Mouse (Mus musculus) myocyte (in vitro differentiated cells): ENCODE measurements around the gene Apba1. TPM values are rescaled to one million over a fixed set of nuclear protein-coding genes. Genes with fewer than 3 reads are reported as not detected.

Source experiments
- H3K27me3 ChIP-seq: one replicate; pipeline ENCODE4 v1.6.1; 2011; ENCODE audit not compliant: control insufficient read depth, insufficient read depth, insufficient read length
- H3K36me3 ChIP-seq: one replicate; pipeline ENCODE4 v1.6.1; 2011; ENCODE audit not compliant: control insufficient read depth, insufficient read depth
- H3K4me2 ChIP-seq: one replicate; pipeline ENCODE4 v1.6.1; 2011; ENCODE audit warnings: low read depth, control low read depth
- H3K4me3 ChIP-seq: one replicate; pipeline ENCODE4 v1.5.1; 2011; ENCODE audit warnings: mild to moderate bottlenecking, control low read depth, moderate library complexity
- H3K79me2 ChIP-seq: one replicate; pipeline ENCODE4 v1.6.1; 2011; ENCODE audit not compliant: control insufficient read depth, insufficient read depth
- H3ac ChIP-seq: one replicate; pipeline ENCODE4 v1.6.1; 2011; ENCODE audit not compliant: control insufficient read depth, insufficient read length
- CEBPB ChIP-seq: IDR thresholded peaks from 2 replicates; pipeline ENCODE4 v1.6.1; 2011; ENCODE audit warnings: mild to moderate bottlenecking, moderate library complexity; ENCODE audit not compliant: poor library complexity, insufficient read depth, severe bottlenecking
- E2F4 ChIP-seq: IDR thresholded peaks from one replicate; pipeline ENCODE4 v1.6.1; 2011; ENCODE audit warnings: mild to moderate bottlenecking, control low read depth, moderate library complexity; ENCODE audit not compliant: insufficient read depth
- MAX ChIP-seq: IDR thresholded peaks from one replicate; pipeline ENCODE4 v1.6.1; 2011; ENCODE audit warnings: low read depth, mild to moderate bottlenecking, control low read depth
- MYOD1 ChIP-seq, 3 experiments: IDR thresholded peaks; one replicate each; pipeline ENCODE4 v1.6.1; 2011; ENCODE audit warnings: control low read depth in 2 of 3, low read depth in 2 of 3, mild to moderate bottlenecking in 2 of 3, moderate library complexity in 1 of 3; ENCODE audit not compliant: insufficient read length in 2 of 3, control insufficient read depth in 1 of 3
- MYOG ChIP-seq, 3 experiments: IDR thresholded peaks; one replicate each; pipeline ENCODE4 v1.6.1; 2011; ENCODE audit warnings: control low read depth in 2 of 3, low read depth in 2 of 3, mild to moderate bottlenecking in 2 of 3; ENCODE audit not compliant: insufficient read length in 2 of 3, control insufficient read depth in 1 of 3, insufficient read depth in 1 of 3
- POLR2A ChIP-seq: IDR thresholded peaks from one replicate; pipeline ENCODE4 v1.6.1; 2011; ENCODE audit warnings: low read depth, mild to moderate bottlenecking, control low read depth, moderate library complexity; ENCODE audit not compliant: insufficient read length
- POLR2AphosphoS2 ChIP-seq: IDR thresholded peaks from one replicate; pipeline ENCODE4 v1.6.1; 2011; ENCODE audit warnings: low read depth, control low read depth; ENCODE audit not compliant: insufficient read length
- REST ChIP-seq: IDR thresholded peaks from one replicate; pipeline ENCODE4 v1.6.1; 2011; ENCODE audit warnings: mild to moderate bottlenecking, control low read depth, moderate library complexity; ENCODE audit not compliant: insufficient read depth, insufficient read length
- SRF ChIP-seq: IDR thresholded peaks from one replicate; pipeline ENCODE4 v1.6.1; 2011; ENCODE audit warnings: low read depth; ENCODE audit not compliant: control insufficient read depth, insufficient read length
- TCF12 ChIP-seq: IDR thresholded peaks from one replicate; pipeline ENCODE4 v1.6.1; 2011; ENCODE audit warnings: mild to moderate bottlenecking, control low read depth; ENCODE audit not compliant: poor library complexity, insufficient read depth, severe bottlenecking
- TCF3 ChIP-seq: IDR thresholded peaks from one replicate; pipeline ENCODE4 v1.6.1; 2011; ENCODE audit warnings: low read depth, control low read depth; ENCODE audit not compliant: insufficient read length
- USF1 ChIP-seq: IDR thresholded peaks from one replicate; pipeline ENCODE4 v1.6.1; 2011; ENCODE audit warnings: low read depth, mild to moderate bottlenecking, control low read depth, moderate library complexity
- polyA plus RNA-seq: library from polyadenylated mRNA; unstranded; fragments of >200 nt; fragmentation: generic; extraction: Trizol; gene quantifications from one replicate; pipeline ENCODE4 v1.2.1, GENCODE M21; 2012; ENCODE audit warnings: missing spikeins

Gene Apba1
- polyA plus RNA-seq, 1 experiment = 0.13 TPM

- Histone ChIP-seq H3K36me3 (no peaks in the 10 kb centered on the region), H3ac (no peak overlapping the region), H3K4me3 (no peak overlapping the region), H3K27me3 (no peaks in the 10 kb centered on the region), H3K79me2 (no peaks in the 10 kb centered on the region), H3K4me2 (no peak overlapping the region)
- TF ChIP-seq REST = no peak
- TF ChIP-seq USF1 = no peak
- TF ChIP-seq TCF3 = no peak
- TF ChIP-seq TCF12 = no peak
- TF ChIP-seq MYOG (IDR thresholded peaks at IDR 0.05; ENCODE audit: control insufficient read depth in 1 of 3, insufficient read depth in 1 of 3, insufficient read length in 2 of 3, low read depth in 2 of 3) = no peak
- TF ChIP-seq SRF = no peak
These were observed 188.1 kb downstream of the Apba1 start for GRCm38 (mm10) chr19:23946751-23947150.

DNA sequence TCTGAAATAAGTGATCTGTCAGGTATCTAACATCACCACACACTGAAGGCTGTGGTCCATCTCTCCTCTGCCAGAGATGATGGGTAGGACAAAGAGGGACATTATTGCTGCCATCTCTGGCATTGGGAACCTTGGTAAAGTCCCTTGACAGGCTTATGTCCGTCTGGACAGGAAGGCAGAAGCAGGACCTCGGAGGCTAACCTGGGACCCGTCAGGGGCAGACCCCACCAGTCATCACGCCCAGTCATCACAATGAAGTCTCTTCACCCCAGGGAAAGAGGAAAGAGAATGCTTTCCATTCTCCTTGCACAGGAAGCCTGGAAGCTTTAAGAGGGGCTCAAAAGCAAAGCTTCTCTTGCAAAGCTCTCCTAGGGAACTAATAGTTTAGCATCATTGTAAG lies 189.2 kb downstream of the Apba1 start:
- H3K36me3 ChIP-seq = no peaks in the 10 kb centered on the region
- H3K4me3 ChIP-seq = no peak overlapping the region
- TF ChIP-seq POLR2AphosphoS2 = no peak
- TF ChIP-seq TCF12 = no peak
- TF ChIP-seq MYOG (IDR thresholded peaks at IDR 0.05; ENCODE audit: control insufficient read depth in 1 of 3, insufficient read depth in 1 of 3, insufficient read length in 2 of 3, low read depth in 2 of 3) = no peak
- TF ChIP-seq MYOD1 (IDR thresholded peaks at IDR 0.05; ENCODE audit: control insufficient read depth in 1 of 3, insufficient read length in 2 of 3, low read depth in 2 of 3) = no peak
- no peak for TF ChIP-seq MAX
- TF ChIP-seq REST = no peak
- no peak for TF ChIP-seq E2F4
- TF ChIP-seq TCF3 = no peak
- TF ChIP-seq SRF = no peak
- no peak for TF ChIP-seq USF1
- no peak for TF ChIP-seq CEBPB
- no peak overlapping the region for H3ac ChIP-seq
- H3K79me2 ChIP-seq = no peaks in the 10 kb centered on the region
- no peak overlapping the region for H3K4me2 ChIP-seq
- H3K27me3 ChIP-seq = no peaks in the 10 kb centered on the region

DNA sequence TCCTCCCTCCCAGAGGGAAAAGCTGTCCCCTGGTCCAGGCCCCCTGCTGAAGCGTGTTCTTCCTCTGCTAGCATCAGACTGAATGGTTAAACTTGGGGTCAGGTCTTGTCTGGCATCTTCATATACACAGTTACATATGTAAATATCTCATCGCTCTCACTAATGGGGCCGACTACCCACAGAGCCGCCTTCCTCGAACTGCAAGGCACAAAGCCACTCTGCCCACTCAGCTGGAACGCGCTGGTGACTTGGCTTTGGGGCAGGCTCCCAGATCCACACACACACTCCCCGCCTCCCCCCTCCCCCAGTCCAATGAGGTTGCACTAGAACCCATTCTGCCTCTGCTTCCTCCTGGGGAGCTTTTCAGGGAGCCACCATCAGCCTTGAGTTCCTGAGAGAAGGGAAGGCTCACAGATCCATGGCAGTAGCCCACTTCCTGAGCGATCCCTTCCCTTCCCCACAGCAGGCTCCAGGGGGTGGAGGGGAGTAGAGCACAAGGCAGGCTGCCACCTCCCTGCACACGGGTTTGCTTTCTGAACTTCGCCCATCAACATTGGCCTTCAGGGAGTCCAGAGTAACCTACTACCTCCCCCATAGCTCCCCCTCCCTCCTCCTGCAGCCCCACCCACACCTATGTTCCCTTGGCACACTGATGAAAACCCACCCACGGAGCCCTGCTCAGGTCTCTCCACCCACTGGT lies 189.8 kb downstream of the Apba1 start:
- no peaks in the 10 kb centered on the region for H3K79me2 ChIP-seq
- no peak for TF ChIP-seq MYOD1 (IDR thresholded peaks at IDR 0.05; ENCODE audit: control insufficient read depth in 1 of 3, insufficient read length in 2 of 3, low read depth in 2 of 3)
- no peak for TF ChIP-seq SRF
- TF ChIP-seq CEBPB = no peak
- no peak for TF ChIP-seq MAX
- no peak for TF ChIP-seq USF1
- TF ChIP-seq REST = no peak
- H3K4me2 ChIP-seq = no peak overlapping the region
- H3ac ChIP-seq = no peak overlapping the region
- H3K36me3 ChIP-seq = no peaks in the 10 kb centered on the region
- no peaks in the 10 kb centered on the region for H3K27me3 ChIP-seq
- H3K4me3 ChIP-seq = no peak overlapping the region

- H3K36me3 ChIP-seq = no peaks in the 10 kb centered on the region
- no peaks in the 10 kb centered on the region for H3K27me3 ChIP-seq
- no peak overlapping the region for H3K4me2 ChIP-seq
- H3ac ChIP-seq = no peak overlapping the region
- TF ChIP-seq MYOD1 (IDR thresholded peaks at IDR 0.05; ENCODE audit: control insufficient read depth in 1 of 3, insufficient read length in 2 of 3, low read depth in 2 of 3) = no peak
- TF ChIP-seq POLR2AphosphoS2 = no peak
- no peak for TF ChIP-seq SRF
- TF ChIP-seq POLR2A = no peak
- no peak for TF ChIP-seq E2F4
- no peak for TF ChIP-seq USF1
- no peak for TF ChIP-seq CEBPB
- no peak for TF ChIP-seq REST
- no peaks in the 10 kb centered on the region for H3K79me2 ChIP-seq
- no peak overlapping the region for H3K4me3 ChIP-seq
These were observed 196.8 kb downstream of the Apba1 start for GRCm38 (mm10) chr19:23955461-23955860.

- no peak overlapping the region for H3K4me2 ChIP-seq
- TF ChIP-seq USF1 = no peak
- no peak for TF ChIP-seq MYOG (IDR thresholded peaks at IDR 0.05; ENCODE audit: control insufficient read depth in 1 of 3, insufficient read depth in 1 of 3, insufficient read length in 2 of 3, low read depth in 2 of 3)
- TF ChIP-seq TCF3 = no peak
- no peak for TF ChIP-seq E2F4
- TF ChIP-seq MAX = no peak
- TF ChIP-seq CEBPB = no peak
- TF ChIP-seq POLR2A = no peak
- no peak for TF ChIP-seq REST
- TF ChIP-seq POLR2AphosphoS2 = no peak
- TF ChIP-seq MYOD1 (IDR thresholded peaks at IDR 0.05; ENCODE audit: control insufficient read depth in 1 of 3, insufficient read length in 2 of 3, low read depth in 2 of 3) = no peak
- no peak for TF ChIP-seq SRF
- TF ChIP-seq TCF12 = no peak
These were observed 197.8 kb downstream of the Apba1 start for GRCm38 (mm10) chr19:23956299-23956975.

More at GRCm38 (mm10) chr19:23956299-23956975, 197.8 kb downstream of the Apba1 start:
- H3ac ChIP-seq = no peak overlapping the region
- H3K36me3 ChIP-seq = no peaks in the 10 kb centered on the region
- no peaks in the 10 kb centered on the region for H3K27me3 ChIP-seq
- H3K79me2 ChIP-seq = no peaks in the 10 kb centered on the region
- no peak overlapping the region for H3K4me3 ChIP-seq
